Mouse (Mus musculus): ENCODE measurements around the gene Gm12845. TPM values are rescaled to one million over a fixed set of nuclear protein-coding genes. Genes with fewer than 3 reads are reported as not detected.
A peak's percentile ranks its signal among the peaks of the same experiment; 100 is the strongest.
"Not testable (repeated sequence)": the region's sequence is repeated elsewhere in the genome, so short reads cannot be mapped to it uniquely, and the experiment has no call there.

Gene Gm12845
- total RNA-seq (2021) = not detected
- long read RNA-seq, experiment 1 = 0 reads
- long read RNA-seq, experiment 2 = 0 reads

- no peak for DNase-seq (ENCODE audit: low spot score in 2 of 2)
Measured at GRCm38 (mm10) chr4:117724112-117724511, at the start of gene Gm12845. Gm12845 (plus strand) TSS chr4:117724412.

GRCm38 (mm10) chr4:117676903-117677302, 47.3 kb upstream of the Gm12845 start:
- peak; percentile 75 to 76 for DNase-seq (ENCODE audit: low spot score in 2 of 2)

- no peak for DNase-seq (ENCODE audit: low spot score in 2 of 2)
Measured at GRCm38 (mm10) chr4:117680963-117681362, 43.2 kb upstream of the Gm12845 start.

GRCm38 (mm10) chr4:117681931-117682461, 42.2 kb upstream of the Gm12845 start, which contains the start of gene Dmap1:
Dmap1 (minus strand) TSS chr4:117682273.
- DNase-seq (ENCODE audit: low spot score in 2 of 2) = peak; percentile 80 to 81

GRCm38 (mm10) chr4:117682463-117682862, 41.7 kb upstream of the Gm12845 start:
- DNase-seq (ENCODE audit: low spot score in 2 of 2) = no peak

GRCm38 (mm10) chr4:117683048-117683768, 41.0 kb upstream of the Gm12845 start:
- DNase-seq (ENCODE audit: low spot score in 2 of 2) = peak in 1 of 2 experiments; percentile 7

- peak in 1 of 2 experiments; percentile 7 for DNase-seq (ENCODE audit: low spot score in 2 of 2)
Measured at GRCm38 (mm10) chr4:117686354-117686753, 37.9 kb upstream of the Gm12845 start.

- peak; percentile 44 to 45 for DNase-seq (ENCODE audit: low spot score in 2 of 2)
Measured at GRCm38 (mm10) chr4:117705361-117705760, 18.9 kb upstream of the Gm12845 start.

- DNase-seq (ENCODE audit: low spot score in 2 of 2) = no peak
Measured at GRCm38 (mm10) chr4:117708780-117709550, 15.2 kb upstream of the Gm12845 start.

- no peak for DNase-seq (ENCODE audit: low spot score in 2 of 2)
Measured at GRCm38 (mm10) chr4:117712314-117712713, 11.9 kb upstream of the Gm12845 start.

GRCm38 (mm10) chr4:117713303-117714098, 10.7 kb upstream of the Gm12845 start:
- no peak for DNase-seq (ENCODE audit: low spot score in 2 of 2)

- no peak for DNase-seq (ENCODE audit: low spot score in 2 of 2)
Measured at GRCm38 (mm10) chr4:117731926-117732325, 7.7 kb downstream of the Gm12845 start.

GRCm38 (mm10) chr4:117737559-117737958, 13.3 kb downstream of the Gm12845 start:
- peak in 1 of 2 experiments; percentile 22 for DNase-seq (ENCODE audit: low spot score in 2 of 2)

- not testable (repeated sequence) for DNase-seq (ENCODE audit: low spot score in 2 of 2)
Measured at GRCm38 (mm10) chr4:117752469-117752868, 28.3 kb downstream of the Gm12845 start.

GRCm38 (mm10) chr4:117760151-117760550, 35.9 kb downstream of the Gm12845 start:
- DNase-seq (ENCODE audit: low spot score in 2 of 2) = no peak

- no peak for DNase-seq (ENCODE audit: low spot score in 2 of 2)
Measured at GRCm38 (mm10) chr4:117765416-117765815, 41.2 kb downstream of the Gm12845 start, which contains the start of gene Klf17. Klf17 (minus strand) TSS chr4:117765648.

GRCm38 (mm10) chr4:117770935-117771334, 46.7 kb downstream of the Gm12845 start:
- DNase-seq (ENCODE audit: low spot score in 2 of 2) = peak; percentile 63 to 74

- DNase-seq (ENCODE audit: low spot score in 2 of 2) = no peak
Measured at GRCm38 (mm10) chr4:117772960-117773359, 48.7 kb downstream of the Gm12845 start.

Data from adrenal gland, adult 18-20 months (tissue).